Mouse (Mus musculus): ENCODE results near the gene Klhl24.

Klhl24 gene

GRCm38 (mm10) chr16:20140772-20141531 is 43.6 kb downstream of the Klhl24 start, which contains the start of gene Yeats2:
Gene Yeats2 (plus strand): TSS chr16:20141063.
- DNase-seq (ENCODE audit: extremely low read depth, insufficient read length, low spot score): peak; percentile 85

GRCm38 (mm10) chr16:20144568-20144967 is 47.2 kb downstream of the Klhl24 start:
- no peak for DNase-seq (ENCODE audit: extremely low read depth, insufficient read length, low spot score)

- DNase-seq (ENCODE audit: extremely low read depth, insufficient read length, low spot score): no peak
These were observed 54.6 kb downstream of the Klhl24 start for GRCm38 (mm10) chr16:20151991-20152390.

- DNase-seq (ENCODE audit: extremely low read depth, insufficient read length, low spot score): no peak
These were observed 56.4 kb downstream of the Klhl24 start for GRCm38 (mm10) chr16:20153742-20154141.

- no peak for DNase-seq (ENCODE audit: extremely low read depth, insufficient read length, low spot score)
These were observed 62.8 kb downstream of the Klhl24 start for GRCm38 (mm10) chr16:20160130-20160529.

- DNase-seq (ENCODE audit: extremely low read depth, insufficient read length, low spot score): no peak
These were observed 71.7 kb downstream of the Klhl24 start for GRCm38 (mm10) chr16:20169071-20169470.

- no peak for DNase-seq (ENCODE audit: extremely low read depth, insufficient read length, low spot score)
These were observed 72.2 kb downstream of the Klhl24 start for GRCm38 (mm10) chr16:20169471-20170106.
